Mouse (Mus musculus) cerebellum, adult 2 months (tissue): ENCODE results near the gene Herc6. TPM values are rescaled to one million over a fixed set of nuclear protein-coding genes. Genes with fewer than 3 reads are reported as not detected.

ENCODE experiments used
- DNase-seq, 2 experiments: peaks; one replicate each; pipeline ENCODE4 v3.0.0; 2021
- H3K27ac ChIP-seq: fragments of 200-500 bp; 2 replicates; pipeline ENCODE4 v1.5.1; 2012; ENCODE audit warnings: low read length, control low read depth, inconsistent platforms; ENCODE audit not compliant: insufficient read depth
- H3K27me3 ChIP-seq: fragments of 200-500 bp; 2 replicates; pipeline ENCODE4 v1.6.1; 2012; ENCODE audit warnings: inconsistent platforms, mild to moderate bottlenecking, low read length, moderate library complexity; ENCODE audit not compliant: control insufficient read depth, insufficient read depth
- H3K4me1 ChIP-seq: fragments of 200-500 bp; 2 replicates; pipeline ENCODE4 v1.6.1; 2011; ENCODE audit warnings: low read length; ENCODE audit not compliant: control insufficient read depth, insufficient read depth
- H3K4me3 ChIP-seq: fragments of 200-500 bp; replicated peaks from 2 replicates; pipeline ENCODE3; 2011; ENCODE audit warnings: mild to moderate bottlenecking, low read depth, low read length, control low read depth; ENCODE audit not compliant: insufficient read depth
- CTCF ChIP-seq: fragments of 200-500 bp; IDR thresholded peaks from 2 replicates; pipeline ENCODE4 v1.5.1; 2011; ENCODE audit warnings: low read depth, mild to moderate bottlenecking, control low read depth, low read length, moderate library complexity, borderline replicate concordance; ENCODE audit not compliant: insufficient read depth
- POLR2A ChIP-seq: fragments of 200-500 bp; IDR thresholded peaks from 2 replicates; pipeline ENCODE4 v1.6.1; 2011; ENCODE audit warnings: low read length, control low read depth, borderline replicate concordance; ENCODE audit not compliant: insufficient read depth
- WGBS: fragments of 180-500 bp; shearing (Covaris S2); methylation state at CpG from one replicate; pipeline ENCODE4 v1.1.7; 2018; 5-methylcytosine and 5-hydroxymethylcytosine counted together
- polyA plus RNA-seq: library from polyadenylated mRNA; depleted of rRNA; stranded (reverse); fragments of >200 nt; gene quantifications from 2 replicates; pipeline ENCODE4 v1.2.3, GENCODE M21; 2012; rRNA removed

Gene Herc6
- polyA plus RNA-seq, 1 experiment: 1.6 TPM

DNA sequence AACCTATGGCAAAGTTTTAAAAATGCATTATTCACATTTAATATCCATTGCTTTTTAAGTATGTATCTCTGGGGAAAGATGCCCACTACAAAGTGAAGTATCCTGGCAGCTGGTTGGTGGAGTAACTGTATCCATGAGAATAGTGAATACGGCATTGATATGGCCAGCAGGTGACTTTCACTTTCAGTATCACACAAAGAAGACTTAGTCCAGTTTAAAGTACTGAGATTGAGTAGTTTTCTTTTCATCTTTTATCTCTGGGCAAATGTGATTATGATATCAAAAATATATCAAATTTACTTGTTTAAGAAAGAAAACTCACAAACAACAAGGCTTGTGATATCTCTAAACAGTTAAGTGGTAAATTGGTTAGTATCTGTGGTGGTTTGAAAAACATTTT lies 125.9 kb downstream of the Herc6 start:
- no peaks in the 10 kb centered on the region; the same call in 1 of the 2 replicates for H3K4me1 ChIP-seq
- no peak for DNase-seq
- H3K27me3 ChIP-seq: no peaks in the 10 kb centered on the region
- no peak overlapping the region for H3K4me3 ChIP-seq
- WGBS: 75% methylated on average over 1 of the region's 1 CpGs
- TF ChIP-seq POLR2A (no peak), CTCF (no peak)
- H3K27ac ChIP-seq: no peak overlapping the region

DNA sequence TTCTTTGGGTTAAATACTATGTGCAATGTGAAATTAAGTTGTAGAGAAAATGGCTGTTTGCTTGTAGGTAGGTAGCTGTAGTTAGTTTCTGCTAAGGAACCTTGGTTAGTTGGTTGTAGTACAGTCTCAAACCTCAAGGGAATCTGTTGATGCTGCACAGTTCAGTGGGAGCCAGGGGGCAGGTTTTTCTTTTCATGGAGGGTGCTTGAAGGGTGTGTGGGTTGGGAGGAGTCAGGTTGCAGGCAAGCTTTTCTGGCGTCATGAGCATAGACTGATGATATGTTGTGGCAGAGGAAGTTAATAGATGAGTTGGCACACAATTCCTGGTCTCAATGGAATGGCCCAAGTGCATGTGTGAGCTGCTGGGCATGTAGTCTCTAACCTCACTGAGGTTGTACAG lies 130.9 kb downstream of the Herc6 start:
- Histone ChIP-seq H3K4me1 (no peaks in the 10 kb centered on the region; the same call in 1 of the 2 replicates), H3K4me3 (no peak overlapping the region), H3K27ac (no peak overlapping the region), H3K27me3 (no peaks in the 10 kb centered on the region)
- WGBS: 11% methylated on average over 1 of the region's 1 CpGs
- no peak for TF ChIP-seq POLR2A
- TF ChIP-seq CTCF: no peak
- DNase-seq: no peak

Other genes with a start within 250 kb of the Herc6 start
- not detected in 2 replicates for gene Vmn1r17, start 217.3 kb upstream of the Herc6 start, polyA plus RNA-seq
- gene Vmn1r18, start 185.2 kb upstream of the Herc6 start, polyA plus RNA-seq: not detected in 2 replicates
- gene Vmn1r19, start 177.2 kb upstream of the Herc6 start, polyA plus RNA-seq: not detected in 2 replicates
- not detected in 2 replicates for gene Vmn1r20, start 152.1 kb upstream of the Herc6 start, polyA plus RNA-seq
- gene Ppm1k, start 45.5 kb upstream of the Herc6 start, polyA plus RNA-seq: 20.7 and 21.8 TPM in 2 replicates
- gene Pyurf, start 111.1 kb downstream of the Herc6 start, polyA plus RNA-seq: 23.1 and 23.7 TPM in 2 replicates
- 46.7 and 48.4 TPM in 2 replicates for gene Lancl2, start 121.5 kb downstream of the Herc6 start, polyA plus RNA-seq
- gene Vopp1, start 244.2 kb downstream of the Herc6 start, polyA plus RNA-seq: 32.0 and 33.2 TPM in 2 replicates